Mouse (Mus musculus) neural tube, embryonic 13.5 days (tissue): ENCODE data around the gene Nol4l. TPM values are rescaled to one million over a fixed set of nuclear protein-coding genes. Genes with fewer than 3 reads are reported as not detected.

Experiments used
- ATAC-seq: fragments of 200-750 bp; cut with Nextera tagmentation; 2 replicates; pipeline ENCODE4 v1.8.0; 2017; ENCODE audit warnings: low read depth, mild to moderate bottlenecking, moderate TSS enrichment, moderate library complexity
- H3K27ac ChIP-seq: fragments of 300-500 bp; sonication (generic); replicated peaks from 2 replicates; pipeline ENCODE4 v1.5.1; 2015; ENCODE audit warnings: moderate library complexity, mild to moderate bottlenecking, inconsistent platforms
- H3K27me3 ChIP-seq: fragments of 300-500 bp; sonication (generic); 2 replicates; pipeline ENCODE4 v1.6.1; 2015; ENCODE audit warnings: mild to moderate bottlenecking, inconsistent platforms
- H3K36me3 ChIP-seq: fragments of 300-500 bp; sonication (generic); 2 replicates; pipeline ENCODE4 v1.6.1; 2015; ENCODE audit warnings: mild to moderate bottlenecking, inconsistent platforms
- H3K4me1 ChIP-seq: fragments of 300-500 bp; sonication (generic); replicated peaks from 2 replicates; pipeline ENCODE4 v1.6.1; 2015; ENCODE audit warnings: inconsistent platforms
- H3K4me2 ChIP-seq: fragments of 300-500 bp; sonication (generic); 2 replicates; pipeline ENCODE4 v1.6.1; 2015; ENCODE audit warnings: inconsistent platforms, mild to moderate bottlenecking, moderate library complexity
- H3K4me3 ChIP-seq: fragments of 300-500 bp; sonication (generic); 2 replicates; pipeline ENCODE4 v1.5.1; 2015; ENCODE audit warnings: mild to moderate bottlenecking, inconsistent platforms
- H3K9ac ChIP-seq: fragments of 300-500 bp; sonication (generic); 2 replicates; pipeline ENCODE4 v1.6.1; 2015; ENCODE audit warnings: moderate library complexity, mild to moderate bottlenecking, inconsistent platforms
- H3K9me3 ChIP-seq: fragments of 300-500 bp; sonication (generic); 2 replicates; pipeline ENCODE4 v1.6.1; 2016; ENCODE audit warnings: inconsistent platforms
- WGBS: fragments of 180-500 bp; shearing (Covaris S2); methylation state at CpG from one replicate; pipeline ENCODE4 v1.1.7; 2015; 5-methylcytosine and 5-hydroxymethylcytosine counted together
- polyA plus RNA-seq: library from polyadenylated mRNA; unstranded; fragments of >200 nt; fragmentation: Nextera tagmentation; extraction: Ambion mirVana; gene quantifications from 2 replicates; pipeline ENCODE4 v1.2.1, GENCODE M21; 2015

Nol4l gene
- polyA plus RNA-seq, 1 experiment from 2014 or later = 40.8 TPM

- no peak overlapping the region for H3K9ac ChIP-seq
These were observed 60.0 kb downstream of the Nol4l start for GRCm38 (mm10) chr2:153469764-153470163.

GRCm38 (mm10) chr2:153469317-153469716, 60.5 kb downstream of the Nol4l start:
- Histone ChIP-seq H3K9me3 (no peaks in the 10 kb centered on the region), H3K4me3 (no peak overlapping the region), H3K36me3 (no peaks in the 10 kb centered on the region; the same call in 1 of the 2 replicates), H3K4me1 (peaks cover 17% of the 10 kb centered on the region), H3K4me2 (no peak overlapping the region), H3K9ac (no peak overlapping the region), H3K27ac (no peak overlapping the region), H3K27me3 (no peaks in the 10 kb centered on the region)
- ATAC-seq = no peak
- 34% methylated on average over 2 of the region's 2 CpGs for WGBS

More at GRCm38 (mm10) chr2:153469764-153470163, 60.0 kb downstream of the Nol4l start:
- 50% methylated on average over 4 of the region's 4 CpGs for WGBS
- no peaks in the 10 kb centered on the region; the same call in 1 of the 2 replicates for H3K36me3 ChIP-seq
- no peak overlapping the region for H3K4me2 ChIP-seq
- H3K9me3 ChIP-seq = no peaks in the 10 kb centered on the region
- peaks cover 19% of the 10 kb centered on the region for H3K4me1 ChIP-seq
- H3K27me3 ChIP-seq = no peaks in the 10 kb centered on the region
- H3K4me3 ChIP-seq = no peak overlapping the region
- H3K27ac ChIP-seq = no peak overlapping the region
- ATAC-seq = no peak

GRCm38 (mm10) chr2:153467372-153467771, 62.4 kb downstream of the Nol4l start:
- 82% methylated on average over 1 of the region's 1 CpGs for WGBS
- ATAC-seq = no peak
- no peaks in the 10 kb centered on the region for H3K9me3 ChIP-seq

GRCm38 (mm10) chr2:153463257-153463656, 66.5 kb downstream of the Nol4l start:
- Histone ChIP-seq H3K9me3 (no peaks in the 10 kb centered on the region), H3K27ac (no peak overlapping the region), H3K4me3 (no peak overlapping the region), H3K9ac (no peak overlapping the region), H3K4me2 (no peak overlapping the region), H3K4me1 (peaks cover 16% of the 10 kb centered on the region), H3K36me3 (peaks cover 10% of the 10 kb centered on the region), H3K27me3 (no peaks in the 10 kb centered on the region)
- 82% methylated on average over 3 of the region's 3 CpGs for WGBS
- ATAC-seq = no peak

More at GRCm38 (mm10) chr2:153467372-153467771, 62.4 kb downstream of the Nol4l start:
- Histone ChIP-seq H3K27me3 (no peaks in the 10 kb centered on the region), H3K4me3 (no peak overlapping the region), H3K4me2 (no peak overlapping the region), H3K4me1 (peaks cover 17% of the 10 kb centered on the region), H3K9ac (no peak overlapping the region), H3K36me3 (peaks cover 10% of the 10 kb centered on the region), H3K27ac (no peak overlapping the region)

GRCm38 (mm10) chr2:153458022-153458441, 71.7 kb downstream of the Nol4l start:
- no peaks in the 10 kb centered on the region for H3K27me3 ChIP-seq
- H3K9me3 ChIP-seq = no peaks in the 10 kb centered on the region
- peak overlapping the region; percentile 47; the same call in 1 of the 2 replicates for H3K9ac ChIP-seq
- WGBS = 34% methylated on average over 3 of the region's 3 CpGs
- peak overlapping the region; percentile 89 for H3K27ac ChIP-seq
- no peak overlapping the region for H3K4me3 ChIP-seq
- H3K36me3 ChIP-seq = peaks cover 2% of the 10 kb centered on the region
- H3K4me2 ChIP-seq = no peak overlapping the region
- H3K4me1 ChIP-seq = peaks cover 35% of the 10 kb centered on the region
- ATAC-seq = no peak

GRCm38 (mm10) chr2:153457467-153457866, 72.3 kb downstream of the Nol4l start:
- H3K4me3 ChIP-seq = no peak overlapping the region
- 22% methylated on average over 4 of the region's 4 CpGs for WGBS
- no peak overlapping the region for H3K4me2 ChIP-seq
- peak overlapping the region; percentile 47; the same call in 1 of the 2 replicates for H3K9ac ChIP-seq
- H3K27me3 ChIP-seq = no peaks in the 10 kb centered on the region
- peak overlapping the region; percentile 89 for H3K27ac ChIP-seq
- H3K9me3 ChIP-seq = no peaks in the 10 kb centered on the region
- H3K4me1 ChIP-seq = peaks cover 35% of the 10 kb centered on the region
- ATAC-seq = peak; percentile 70; the same call in 1 of the 2 replicates
- no peaks in the 10 kb centered on the region; the same call in 1 of the 2 replicates for H3K36me3 ChIP-seq

GRCm38 (mm10) chr2:153454841-153455506, 74.8 kb downstream of the Nol4l start:
- no peaks in the 10 kb centered on the region for H3K27me3 ChIP-seq
- 61% methylated on average over 9 of the region's 9 CpGs for WGBS
- ATAC-seq = no peak

GRCm38 (mm10) chr2:153453961-153454759, 75.6 kb downstream of the Nol4l start:
- WGBS = 72% methylated on average over 12 of the region's 12 CpGs
- Histone ChIP-seq H3K9me3 (no peaks in the 10 kb centered on the region), H3K36me3 (no peaks in the 10 kb centered on the region), H3K4me3 (no peak overlapping the region), H3K9ac (no peak overlapping the region), H3K27ac (no peak overlapping the region), H3K27me3 (no peaks in the 10 kb centered on the region), H3K4me2 (no peak overlapping the region), H3K4me1 (peaks cover 27% of the 10 kb centered on the region)
- ATAC-seq = no peak

More at GRCm38 (mm10) chr2:153454841-153455506, 74.8 kb downstream of the Nol4l start:
- no peaks in the 10 kb centered on the region for H3K36me3 ChIP-seq
- no peak overlapping the region for H3K4me2 ChIP-seq
- H3K27ac ChIP-seq = no peak overlapping the region
- no peak overlapping the region for H3K4me3 ChIP-seq
- peaks cover 27% of the 10 kb centered on the region for H3K4me1 ChIP-seq
- no peaks in the 10 kb centered on the region for H3K9me3 ChIP-seq
- H3K9ac ChIP-seq = no peak overlapping the region

GRCm38 (mm10) chr2:153448519-153448918, 81.3 kb downstream of the Nol4l start:
- no peak overlapping the region for H3K4me2 ChIP-seq
- H3K9ac ChIP-seq = no peak overlapping the region
- H3K27me3 ChIP-seq = no peaks in the 10 kb centered on the region
- no peak for ATAC-seq
- no peak overlapping the region for H3K27ac ChIP-seq
- peaks cover 12% of the 10 kb centered on the region for H3K4me1 ChIP-seq
- 84% methylated on average over 6 of the region's 6 CpGs for WGBS
- no peak overlapping the region for H3K4me3 ChIP-seq
- H3K36me3 ChIP-seq = no peaks in the 10 kb centered on the region
- no peaks in the 10 kb centered on the region for H3K9me3 ChIP-seq

- Histone ChIP-seq H3K9me3 (no peaks in the 10 kb centered on the region), H3K4me2 (no peak overlapping the region), H3K4me3 (no peak overlapping the region), H3K27ac (no peak overlapping the region), H3K27me3 (no peaks in the 10 kb centered on the region), H3K4me1 (peaks cover 18% of the 10 kb centered on the region), H3K36me3 (no peaks in the 10 kb centered on the region), H3K9ac (no peak overlapping the region)
- no peak for ATAC-seq
- WGBS = 89% methylated on average over 3 of the region's 3 CpGs
These were observed 82.1 kb downstream of the Nol4l start for GRCm38 (mm10) chr2:153447719-153448118.

GRCm38 (mm10) chr2:153446476-153446875, 83.3 kb downstream of the Nol4l start:
- peak overlapping the region; percentile 85 for H3K4me2 ChIP-seq
- H3K9ac ChIP-seq = no peak overlapping the region; the same call in 1 of the 2 replicates
- H3K9me3 ChIP-seq = no peaks in the 10 kb centered on the region
- no peaks in the 10 kb centered on the region for H3K36me3 ChIP-seq
- peak overlapping the region; percentile 97 for H3K27ac ChIP-seq
- 24% methylated on average over 4 of the region's 4 CpGs for WGBS
- peak overlapping the region; percentile 67; the same call in 1 of the 2 replicates for H3K4me3 ChIP-seq
- no peaks in the 10 kb centered on the region for H3K27me3 ChIP-seq
- ATAC-seq = no peak
- peaks cover 31% of the 10 kb centered on the region for H3K4me1 ChIP-seq

- Histone ChIP-seq H3K4me2 (peak overlapping the region; percentile 85), H3K4me3 (peak overlapping the region; percentile 67), H3K4me1 (peaks cover 35% of the 10 kb centered on the region), H3K27me3 (no peaks in the 10 kb centered on the region), H3K9me3 (no peaks in the 10 kb centered on the region), H3K27ac (peak overlapping the region; percentile 97), H3K36me3 (no peaks in the 10 kb centered on the region), H3K9ac (peak overlapping the region; percentile 90)
- no peak for ATAC-seq
- under 1% methylated on average over 8 of the region's 8 CpGs for WGBS
These were observed 83.8 kb downstream of the Nol4l start for GRCm38 (mm10) chr2:153446017-153446408.
